Mouse (Mus musculus): Measurements from ENCODE around the gene a. TPM values are rescaled to one million over a fixed set of nuclear protein-coding genes. Genes with fewer than 3 reads are reported as not detected.

Gene a
- polyA plus RNA-seq, 1 experiment from 2014 or later, result 1.3 TPM

DNA sequence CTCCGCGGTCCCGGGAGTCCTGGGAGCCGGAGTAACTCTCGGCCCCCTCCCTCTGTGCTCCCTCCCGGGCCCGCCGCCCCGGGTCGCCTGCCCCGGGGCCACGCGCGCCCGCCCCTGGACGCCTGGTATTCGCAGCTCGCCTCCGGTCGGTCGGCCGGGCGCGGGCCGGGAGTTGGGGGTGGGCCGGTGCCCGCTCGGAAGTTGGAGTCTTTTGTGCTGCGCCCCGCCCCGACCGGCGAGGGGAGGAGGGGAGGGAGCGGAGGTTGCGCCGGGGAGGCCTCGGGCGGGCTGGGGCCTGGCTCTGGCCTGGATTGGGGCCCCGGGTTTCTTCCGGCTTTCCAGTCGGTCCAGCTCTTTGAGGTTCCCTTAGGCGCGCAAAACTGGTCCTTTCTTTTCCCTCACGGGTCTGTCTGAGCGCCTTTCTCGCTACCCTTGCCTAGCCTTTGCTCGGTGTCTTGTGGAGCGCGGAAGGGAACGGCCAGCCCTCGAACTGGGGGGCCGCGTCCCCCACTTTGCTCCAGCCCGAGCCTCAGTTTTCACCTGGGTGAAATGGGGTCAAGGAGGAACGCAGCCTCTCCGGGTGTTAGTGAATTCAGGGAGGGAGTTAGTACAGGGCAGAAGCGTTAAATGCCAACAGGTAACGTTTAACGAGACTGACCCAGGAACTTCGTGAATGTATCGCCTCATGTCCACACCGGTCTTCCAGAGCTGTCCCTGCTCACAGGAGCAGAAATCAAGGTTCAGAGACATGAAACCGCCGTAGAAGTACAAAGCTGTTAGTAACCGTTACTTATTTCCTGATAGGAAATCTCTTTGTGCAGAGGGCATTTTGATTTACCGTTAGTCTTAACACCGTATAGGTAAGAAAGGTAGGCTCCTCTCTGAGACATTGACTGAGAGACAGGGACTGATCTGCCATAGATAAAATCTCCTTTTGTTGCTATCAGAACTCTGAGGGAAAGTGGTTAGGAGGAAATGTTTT lies 750 bp downstream of the a start:
- Histone ChIP-seq H3K27me3 (ENCODE audit: control insufficient read depth, insufficient read depth, low read length) (no peaks in the 10 kb centered on the region), H3K4me3 (ENCODE audit: low read depth, low read length) (peak overlapping the region; percentile 79), H3K27ac (ENCODE audit: low read depth, low read length) (peak overlapping the region; percentile 91), H3K4me2 (replicated peaks; ENCODE audit: low read depth, low read length) (peak overlapping the region; percentile 74), H3K36me3 (ENCODE audit: control insufficient read depth, insufficient read depth, low read length) (no peaks in the 10 kb centered on the region), H3K4me1 (replicated peaks; ENCODE audit: control insufficient read depth, insufficient read depth, low read length) (peaks cover 6% of the 10 kb centered on the region), H3K9me3 (ENCODE audit: control insufficient read depth, low read length) (no peaks in the 10 kb centered on the region), H3K9ac (ENCODE audit: low read depth, low read length) (peak overlapping the region; percentile 90)
- peak; percentile 32 for ATAC-seq (ENCODE audit: low FRiP score)
- under 1% methylated on average over 51 of the region's 67 CpGs for WGBS
- peak; percentile 78 for DNase-seq (ENCODE audit: low spot score)

- Histone ChIP-seq H3K4me3 (ENCODE audit: low read depth, low read length) (no peak overlapping the region), H3K9me3 (ENCODE audit: control insufficient read depth, low read length) (no peaks in the 10 kb centered on the region), H3K36me3 (ENCODE audit: control insufficient read depth, insufficient read depth, low read length) (no peaks in the 10 kb centered on the region), H3K27ac (ENCODE audit: low read depth, low read length) (no peak overlapping the region), H3K9ac (ENCODE audit: low read depth, low read length) (no peak overlapping the region), H3K27me3 (ENCODE audit: control insufficient read depth, insufficient read depth, low read length) (no peaks in the 10 kb centered on the region), H3K4me1 (replicated peaks; ENCODE audit: control insufficient read depth, insufficient read depth, low read length) (no peaks in the 10 kb centered on the region), H3K4me2 (replicated peaks; ENCODE audit: low read depth, low read length) (no peak overlapping the region)
- DNase-seq (ENCODE audit: low spot score) (no peak), ATAC-seq (ENCODE audit: low FRiP score) (no peak)
- 92% methylated on average over 1 of the region's 1 CpGs for WGBS
Observed at GRCm38 (mm10) chr2:154803372-154803771, 12.2 kb downstream of the a start.

- Histone ChIP-seq H3K9me3 (ENCODE audit: control insufficient read depth, low read length) (no peaks in the 10 kb centered on the region), H3K27me3 (ENCODE audit: control insufficient read depth, insufficient read depth, low read length) (no peaks in the 10 kb centered on the region), H3K27ac (ENCODE audit: low read depth, low read length) (no peak overlapping the region), H3K4me3 (ENCODE audit: low read depth, low read length) (no peak overlapping the region), H3K36me3 (ENCODE audit: control insufficient read depth, insufficient read depth, low read length) (no peaks in the 10 kb centered on the region), H3K4me1 (replicated peaks; ENCODE audit: control insufficient read depth, insufficient read depth, low read length) (no peaks in the 10 kb centered on the region), H3K4me2 (replicated peaks; ENCODE audit: low read depth, low read length) (no peak overlapping the region), H3K9ac (ENCODE audit: low read depth, low read length) (no peak overlapping the region)
- ATAC-seq (ENCODE audit: low FRiP score) (no peak), DNase-seq (ENCODE audit: low spot score) (no peak)
- 67% methylated on average over 4 of the region's 4 CpGs for WGBS
Observed at GRCm38 (mm10) chr2:154803845-154804244, 12.6 kb downstream of the a start.

DNA sequence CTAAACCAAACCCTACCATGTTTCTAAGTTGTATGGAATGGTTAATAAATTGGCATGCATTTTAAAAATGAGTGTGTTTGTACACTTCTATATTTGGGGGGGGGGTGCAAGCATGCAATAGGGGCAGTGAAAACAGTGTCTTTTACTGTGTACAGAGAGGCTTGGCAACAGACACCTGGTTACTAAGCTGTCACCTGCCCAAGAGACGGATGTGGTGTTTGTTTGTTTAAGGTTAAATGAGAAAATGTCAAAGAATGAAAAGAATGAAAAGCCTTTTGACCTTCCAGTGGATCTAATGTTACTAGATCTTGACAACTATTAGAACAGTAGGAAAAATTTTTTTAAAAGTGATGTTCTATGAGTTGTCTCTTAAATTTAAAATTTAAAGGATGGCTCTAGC lies 16.5 kb downstream of the a start:
- Histone ChIP-seq H3K4me1 (replicated peaks; ENCODE audit: control insufficient read depth, insufficient read depth, low read length) (no peaks in the 10 kb centered on the region), H3K4me2 (replicated peaks; ENCODE audit: low read depth, low read length) (no peak overlapping the region), H3K27ac (ENCODE audit: low read depth, low read length) (no peak overlapping the region), H3K4me3 (ENCODE audit: low read depth, low read length) (no peak overlapping the region), H3K36me3 (ENCODE audit: control insufficient read depth, insufficient read depth, low read length) (no peaks in the 10 kb centered on the region), H3K9me3 (ENCODE audit: control insufficient read depth, low read length) (no peaks in the 10 kb centered on the region), H3K27me3 (ENCODE audit: control insufficient read depth, insufficient read depth, low read length) (no peaks in the 10 kb centered on the region), H3K9ac (ENCODE audit: low read depth, low read length) (no peak overlapping the region)
- WGBS, result 74% methylated on average over 1 of the region's 1 CpGs
- no peak for DNase-seq (ENCODE audit: low spot score)
- ATAC-seq (ENCODE audit: low FRiP score), result no peak

DNA sequence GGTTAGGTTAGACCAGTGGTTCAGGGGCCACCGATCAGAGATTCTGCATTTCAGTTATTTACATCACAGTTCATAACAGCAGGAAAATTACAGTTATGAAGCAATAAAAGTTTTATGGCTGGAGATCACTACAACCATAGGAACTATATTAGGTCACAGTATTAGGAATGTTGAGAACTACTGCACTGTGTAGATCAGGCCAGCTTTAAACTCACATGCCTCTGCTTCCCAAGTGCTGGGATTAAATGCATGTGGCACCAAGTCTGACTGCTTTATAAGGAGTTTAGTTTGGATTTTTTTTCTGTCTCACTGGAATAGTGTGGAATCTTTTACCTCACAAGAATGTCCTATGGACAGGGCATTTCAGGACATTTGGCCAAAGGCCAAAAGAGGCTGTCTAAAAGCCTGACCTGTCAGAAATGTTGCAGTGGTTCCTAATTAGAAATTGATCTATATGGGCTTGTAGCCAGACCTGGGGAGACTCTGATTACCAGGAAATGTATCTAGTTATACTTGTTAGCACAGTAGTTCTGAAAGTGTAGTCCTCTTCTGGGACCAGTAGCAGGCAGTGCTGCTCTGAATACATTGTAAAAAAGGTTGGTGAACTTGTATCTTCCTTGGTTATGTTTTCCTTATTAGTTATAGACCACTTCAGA lies 18.0 kb downstream of the a start:
- no peak overlapping the region for H3K4me2 ChIP-seq (replicated peaks; ENCODE audit: low read depth, low read length)
- WGBS, result 93% methylated on average over 1 of the region's 1 CpGs
- ATAC-seq (ENCODE audit: low FRiP score), result no peak

GRCm38 (mm10) chr2:154810821-154811220 lies 19.6 kb downstream of the a start:
- Histone ChIP-seq H3K36me3 (ENCODE audit: control insufficient read depth, insufficient read depth, low read length) (no peaks in the 10 kb centered on the region), H3K27me3 (ENCODE audit: control insufficient read depth, insufficient read depth, low read length) (no peaks in the 10 kb centered on the region), H3K9ac (ENCODE audit: low read depth, low read length) (no peak overlapping the region), H3K4me1 (replicated peaks; ENCODE audit: control insufficient read depth, insufficient read depth, low read length) (no peaks in the 10 kb centered on the region), H3K27ac (ENCODE audit: low read depth, low read length) (no peak overlapping the region), H3K9me3 (ENCODE audit: control insufficient read depth, low read length) (no peaks in the 10 kb centered on the region), H3K4me2 (replicated peaks; ENCODE audit: low read depth, low read length) (no peak overlapping the region), H3K4me3 (ENCODE audit: low read depth, low read length) (no peak overlapping the region)
- WGBS, result 79% methylated on average over 1 of the region's 1 CpGs
- no peak for DNase-seq (ENCODE audit: low spot score)
- ATAC-seq (ENCODE audit: low FRiP score), result no peak

More for the DNA sequence above, 18.0 kb downstream of the a start:
- H3K27ac ChIP-seq (ENCODE audit: low read depth, low read length), result no peak overlapping the region
- no peak overlapping the region for H3K4me3 ChIP-seq (ENCODE audit: low read depth, low read length)
- DNase-seq (ENCODE audit: low spot score), result no peak
- no peaks in the 10 kb centered on the region for H3K9me3 ChIP-seq (ENCODE audit: control insufficient read depth, low read length)
- H3K4me1 ChIP-seq (replicated peaks; ENCODE audit: control insufficient read depth, insufficient read depth, low read length), result no peaks in the 10 kb centered on the region
- H3K36me3 ChIP-seq (ENCODE audit: control insufficient read depth, insufficient read depth, low read length), result no peaks in the 10 kb centered on the region
- no peak overlapping the region for H3K9ac ChIP-seq (ENCODE audit: low read depth, low read length)
- H3K27me3 ChIP-seq (ENCODE audit: control insufficient read depth, insufficient read depth, low read length), result no peaks in the 10 kb centered on the region

- Histone ChIP-seq H3K27me3 (ENCODE audit: control insufficient read depth, insufficient read depth, low read length) (no peaks in the 10 kb centered on the region), H3K4me3 (ENCODE audit: low read depth, low read length) (no peak overlapping the region), H3K4me2 (replicated peaks; ENCODE audit: low read depth, low read length) (no peak overlapping the region), H3K36me3 (ENCODE audit: control insufficient read depth, insufficient read depth, low read length) (no peaks in the 10 kb centered on the region), H3K27ac (ENCODE audit: low read depth, low read length) (no peak overlapping the region), H3K9ac (ENCODE audit: low read depth, low read length) (no peak overlapping the region), H3K9me3 (ENCODE audit: control insufficient read depth, low read length) (no peaks in the 10 kb centered on the region), H3K4me1 (replicated peaks; ENCODE audit: control insufficient read depth, insufficient read depth, low read length) (no peaks in the 10 kb centered on the region)
- DNase-seq (ENCODE audit: low spot score) (no peak), ATAC-seq (ENCODE audit: low FRiP score) (no peak)
- 90% methylated on average over 2 of the region's 2 CpGs for WGBS
Observed at GRCm38 (mm10) chr2:154813426-154813825, 22.2 kb downstream of the a start.

DNA sequence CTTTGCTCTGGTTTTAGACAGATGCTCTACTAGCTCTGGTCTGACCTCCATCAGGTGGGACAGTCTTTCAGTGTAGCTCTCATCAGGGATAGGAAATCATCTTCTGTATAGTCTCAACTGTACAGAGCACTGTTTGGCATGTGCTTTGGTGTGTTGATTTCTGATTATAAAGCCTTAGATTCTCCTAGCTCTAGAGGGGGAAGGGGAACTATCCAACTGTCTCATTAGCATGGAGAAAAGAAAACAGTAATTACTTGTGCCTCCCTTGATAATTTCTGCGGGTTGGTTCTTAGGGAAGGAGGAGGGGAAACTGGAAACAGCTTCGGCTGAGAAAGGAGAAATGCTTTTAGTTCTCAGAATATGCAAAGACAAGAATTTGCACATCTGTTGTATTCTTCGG lies 25.9 kb downstream of the a start:
- no peak for DNase-seq (ENCODE audit: low spot score)
- no peaks in the 10 kb centered on the region for H3K9me3 ChIP-seq (ENCODE audit: control insufficient read depth, low read length)
- H3K4me3 ChIP-seq (ENCODE audit: low read depth, low read length), result no peak overlapping the region
- H3K27ac ChIP-seq (ENCODE audit: low read depth, low read length), result no peak overlapping the region
- H3K4me1 ChIP-seq (replicated peaks; ENCODE audit: control insufficient read depth, insufficient read depth, low read length), result no peaks in the 10 kb centered on the region
- no peaks in the 10 kb centered on the region for H3K27me3 ChIP-seq (ENCODE audit: control insufficient read depth, insufficient read depth, low read length)
- WGBS, result 61% methylated on average over 3 of the region's 3 CpGs
- no peaks in the 10 kb centered on the region for H3K36me3 ChIP-seq (ENCODE audit: control insufficient read depth, insufficient read depth, low read length)
- no peak overlapping the region for H3K9ac ChIP-seq (ENCODE audit: low read depth, low read length)
- no peak overlapping the region for H3K4me2 ChIP-seq (replicated peaks; ENCODE audit: low read depth, low read length)
- no peak for ATAC-seq (ENCODE audit: low FRiP score)
